Mouse (Mus musculus): ENCODE results near the gene Rag2.

DNA sequence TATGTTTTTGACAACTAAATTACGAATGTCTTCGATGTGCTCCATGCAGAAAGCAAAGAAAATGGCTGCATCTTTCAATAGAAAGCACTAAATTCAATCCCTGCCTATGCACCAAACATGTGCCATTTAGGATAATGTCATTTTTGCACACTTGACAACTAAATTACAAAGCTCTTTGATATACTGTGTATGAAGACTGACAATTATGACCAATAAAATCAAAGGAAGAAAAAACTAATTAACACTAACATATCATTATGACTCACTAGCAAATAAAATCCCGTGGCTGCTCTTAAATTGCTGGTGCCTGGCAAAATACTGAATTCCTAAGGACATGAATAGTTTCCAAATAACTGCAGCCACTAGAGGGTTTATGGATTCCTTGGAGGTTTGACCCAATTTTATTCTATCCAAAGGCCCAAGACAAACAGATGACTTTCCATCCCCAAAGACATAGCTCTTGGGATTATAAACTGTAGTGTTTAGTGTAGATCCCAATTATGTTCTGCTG lies 15.4 kb downstream of the Rag2 start:
- TF ChIP-seq CTCF (IDR thresholded peaks at IDR 0.05; ENCODE audit: borderline replicate concordance, insufficient read depth, low read depth, low read length) = no peak
- no peak for TF ChIP-seq POLR2A (IDR thresholded peaks at IDR 0.05; ENCODE audit: borderline replicate concordance, insufficient read depth, low read length)

All from cerebellum, adult 2 months (tissue).